Mouse (Mus musculus) hindbrain, embryonic 10.5 days (tissue): ENCODE data around the gene Col6a1. TPM values are rescaled to one million over a fixed set of nuclear protein-coding genes. Genes with fewer than 3 reads are reported as not detected.

Experiments used
- DNase-seq: peaks from one replicate; pipeline ENCODE4 v3.0.0-alpha.2; 2017; ENCODE audit warnings: low spot score
- H3K27ac ChIP-seq: fragments of 300-500 bp; sonication (generic); 2 replicates; pipeline ENCODE4 v1.5.1; 2016; ENCODE audit warnings: mild to moderate bottlenecking, moderate library complexity
- H3K27me3 ChIP-seq: fragments of 300-500 bp; sonication (generic); 2 replicates; pipeline ENCODE4 v1.6.1; 2016; ENCODE audit warnings: mild to moderate bottlenecking; ENCODE audit not compliant: poor library complexity, insufficient read depth, severe bottlenecking
- H3K36me3 ChIP-seq: fragments of 300-500 bp; sonication (generic); 2 replicates; pipeline ENCODE4 v1.6.1; 2016; ENCODE audit warnings: mild to moderate bottlenecking, moderate library complexity
- H3K4me1 ChIP-seq: fragments of 300-500 bp; sonication (generic); replicated peaks from 2 replicates; pipeline ENCODE4 v1.6.1; 2016; ENCODE audit warnings: mild to moderate bottlenecking
- H3K4me3 ChIP-seq: fragments of 300-500 bp; sonication (generic); 2 replicates; pipeline ENCODE4 v1.5.1; 2016; ENCODE audit warnings: mild to moderate bottlenecking, moderate library complexity
- H3K9me3 ChIP-seq: fragments of 300-500 bp; sonication (generic); 2 replicates; pipeline ENCODE4 v1.6.1; 2016; ENCODE audit warnings: mild to moderate bottlenecking, moderate library complexity
- WGBS: fragments of 180-500 bp; shearing (Covaris S2); methylation state at CpG from one replicate; pipeline ENCODE4 v1.1.7; 2016; 5-methylcytosine and 5-hydroxymethylcytosine counted together
- polyA plus RNA-seq: library from polyadenylated mRNA; unstranded; fragments of >200 nt; fragmentation: Nextera tagmentation; extraction: Ambion mirVana; gene quantifications from 2 replicates; pipeline ENCODE4 v1.2.1, GENCODE M21; 2016

The Col6a1 gene
- polyA plus RNA-seq, 1 experiment from 2014 or later, result 12.6 TPM

DNA sequence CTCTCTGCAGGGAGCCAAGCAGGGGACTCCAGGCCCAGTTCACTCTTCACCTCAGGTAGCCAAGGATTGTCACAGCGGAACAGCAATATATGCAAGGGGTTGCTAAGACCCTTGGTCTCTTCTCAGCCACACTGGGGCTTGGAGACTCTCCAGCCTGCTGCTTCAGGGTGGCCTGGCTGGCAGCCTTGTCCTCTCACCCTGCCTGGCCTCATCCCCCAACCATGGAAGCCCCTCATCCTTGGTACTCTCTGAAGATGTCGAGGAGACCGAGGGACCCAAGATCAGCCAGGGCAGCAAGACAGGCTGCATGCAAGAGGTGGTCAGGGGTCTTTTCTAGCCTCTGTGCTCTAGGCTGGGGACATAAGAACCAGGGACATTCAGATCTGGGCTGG, 7.7 kb upstream of the Col6a1 start:
- no peaks in the 10 kb centered on the region for H3K9me3 ChIP-seq
- H3K36me3 ChIP-seq, result no peaks in the 10 kb centered on the region
- 48% methylated on average over 3 of the region's 3 CpGs for WGBS
- no peak for DNase-seq
- peaks cover 28% of the 10 kb centered on the region for H3K4me1 ChIP-seq
- no peaks in the 10 kb centered on the region for H3K27me3 ChIP-seq
- H3K27ac ChIP-seq, result peak overlapping the region; percentile 77
- 0 out of 2 replicates have a peak overlapping the region, but pooled peaks have one; percentile 22 for H3K4me3 ChIP-seq

DNA sequence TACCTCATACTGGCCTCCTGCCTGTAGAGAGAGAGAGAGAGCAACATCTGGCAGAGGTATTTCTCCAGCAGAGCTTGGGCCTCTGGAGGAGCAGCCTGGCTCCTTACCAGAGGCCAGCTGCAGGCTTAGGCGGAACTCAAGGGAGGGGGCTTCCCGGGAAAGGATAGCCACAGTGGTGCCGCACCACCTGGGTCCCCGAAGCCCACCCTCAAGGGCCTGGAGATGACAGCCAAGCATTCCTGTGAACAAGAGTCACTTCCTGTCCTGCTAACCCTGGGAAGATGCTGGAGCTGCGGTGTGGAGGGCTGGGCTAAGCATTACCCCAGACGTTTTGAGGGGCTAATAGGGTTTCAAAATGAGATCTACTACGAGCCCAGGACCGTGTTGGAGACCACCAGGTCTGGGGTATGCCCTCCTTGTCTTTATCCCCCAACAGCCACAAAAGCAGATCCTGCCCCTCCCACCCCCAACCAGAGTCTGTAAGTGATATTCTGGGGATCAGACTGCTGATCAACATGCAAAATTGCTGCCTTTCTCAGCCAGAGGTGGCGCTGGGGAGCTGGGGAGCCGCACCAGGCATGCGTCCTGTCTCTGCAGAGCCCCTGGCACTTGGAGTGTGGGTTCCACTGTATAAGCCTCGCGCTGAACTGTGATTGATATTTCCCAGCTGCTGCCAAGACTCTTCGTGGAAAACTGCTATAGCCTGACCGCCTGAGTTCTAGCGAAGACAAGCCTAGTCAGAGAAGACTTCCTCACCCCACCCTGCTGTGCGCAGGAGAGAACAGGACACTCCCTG, 7.1 kb upstream of the Col6a1 start:
- Histone ChIP-seq H3K4me1 (peaks cover 32% of the 10 kb centered on the region), H3K9me3 (no peaks in the 10 kb centered on the region), H3K27me3 (no peaks in the 10 kb centered on the region), H3K4me3 (0 out of 2 replicates have a peak overlapping the region, but pooled peaks have one; percentile 22), H3K36me3 (no peaks in the 10 kb centered on the region), H3K27ac (peak overlapping the region; percentile 77)
- peak; percentile 82 for DNase-seq
- WGBS, result 15% methylated on average over 17 of the region's 17 CpGs

DNA sequence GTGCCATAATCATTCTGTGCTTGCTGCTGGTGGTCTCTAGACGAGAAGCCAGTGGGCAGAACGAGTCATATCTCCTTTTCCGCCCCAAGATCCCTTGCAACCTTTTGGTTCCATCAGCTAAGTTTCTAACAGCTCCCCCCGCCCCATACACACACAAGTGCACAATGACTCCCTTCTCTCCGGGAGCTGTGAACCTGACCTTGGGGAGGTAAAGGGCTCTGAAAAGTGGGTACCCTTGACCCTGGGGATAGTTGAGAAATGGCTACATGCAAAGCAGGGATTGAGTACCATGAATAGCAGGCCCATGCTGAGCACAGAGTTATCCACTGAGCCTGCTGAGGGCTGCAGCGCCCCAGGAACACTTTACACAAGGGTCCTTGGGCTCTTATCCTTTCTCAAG, 6.4 kb upstream of the Col6a1 start:
- Histone ChIP-seq H3K27ac (peak overlapping the region; percentile 77), H3K36me3 (no peaks in the 10 kb centered on the region), H3K4me3 (no peak overlapping the region), H3K4me1 (peaks cover 35% of the 10 kb centered on the region), H3K27me3 (no peaks in the 10 kb centered on the region; the same call in 1 of the 2 replicates), H3K9me3 (no peaks in the 10 kb centered on the region)
- WGBS, result 63% methylated on average over 6 of the region's 6 CpGs
- DNase-seq, result no peak

DNA sequence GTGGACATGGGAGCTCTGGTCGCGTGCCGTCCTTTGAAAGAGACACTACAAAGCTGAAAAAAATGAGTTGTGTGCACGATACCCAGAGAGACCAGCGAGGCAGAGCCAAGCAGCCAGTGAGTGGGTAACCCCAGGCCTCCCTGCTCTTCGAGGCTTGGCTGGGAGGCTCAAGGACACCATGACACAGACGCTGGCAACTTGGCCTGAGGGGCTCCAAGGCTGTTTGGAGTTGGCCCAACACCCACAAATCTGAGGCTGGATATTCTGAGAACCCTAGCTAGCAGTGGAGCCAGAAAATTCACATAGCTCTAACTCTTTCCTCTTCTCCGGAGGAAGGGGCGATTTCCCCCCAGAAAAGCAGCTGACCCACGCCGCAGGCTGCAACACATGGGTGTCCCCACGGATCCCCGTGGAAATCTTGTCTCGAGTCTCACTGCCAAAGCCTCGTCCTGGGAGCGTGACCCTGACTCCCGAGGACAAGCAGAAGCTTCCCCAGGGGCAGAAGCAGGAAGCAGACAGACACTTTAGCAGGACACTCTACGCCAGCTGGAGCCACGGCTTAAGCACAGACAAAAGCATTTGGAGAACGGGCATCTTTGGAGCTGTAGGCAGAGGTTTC, 5.8 kb upstream of the Col6a1 start:
- Histone ChIP-seq H3K27me3 (no peaks in the 10 kb centered on the region; the same call in 1 of the 2 replicates), H3K4me3 (no peak overlapping the region), H3K4me1 (peaks cover 35% of the 10 kb centered on the region), H3K36me3 (no peaks in the 10 kb centered on the region), H3K27ac (peak overlapping the region; percentile 77), H3K9me3 (no peaks in the 10 kb centered on the region)
- whole genome bisulfite sequencing, result 75% methylated on average over 20 of the region's 20 CpGs
- no peak for DNase-seq

DNA sequence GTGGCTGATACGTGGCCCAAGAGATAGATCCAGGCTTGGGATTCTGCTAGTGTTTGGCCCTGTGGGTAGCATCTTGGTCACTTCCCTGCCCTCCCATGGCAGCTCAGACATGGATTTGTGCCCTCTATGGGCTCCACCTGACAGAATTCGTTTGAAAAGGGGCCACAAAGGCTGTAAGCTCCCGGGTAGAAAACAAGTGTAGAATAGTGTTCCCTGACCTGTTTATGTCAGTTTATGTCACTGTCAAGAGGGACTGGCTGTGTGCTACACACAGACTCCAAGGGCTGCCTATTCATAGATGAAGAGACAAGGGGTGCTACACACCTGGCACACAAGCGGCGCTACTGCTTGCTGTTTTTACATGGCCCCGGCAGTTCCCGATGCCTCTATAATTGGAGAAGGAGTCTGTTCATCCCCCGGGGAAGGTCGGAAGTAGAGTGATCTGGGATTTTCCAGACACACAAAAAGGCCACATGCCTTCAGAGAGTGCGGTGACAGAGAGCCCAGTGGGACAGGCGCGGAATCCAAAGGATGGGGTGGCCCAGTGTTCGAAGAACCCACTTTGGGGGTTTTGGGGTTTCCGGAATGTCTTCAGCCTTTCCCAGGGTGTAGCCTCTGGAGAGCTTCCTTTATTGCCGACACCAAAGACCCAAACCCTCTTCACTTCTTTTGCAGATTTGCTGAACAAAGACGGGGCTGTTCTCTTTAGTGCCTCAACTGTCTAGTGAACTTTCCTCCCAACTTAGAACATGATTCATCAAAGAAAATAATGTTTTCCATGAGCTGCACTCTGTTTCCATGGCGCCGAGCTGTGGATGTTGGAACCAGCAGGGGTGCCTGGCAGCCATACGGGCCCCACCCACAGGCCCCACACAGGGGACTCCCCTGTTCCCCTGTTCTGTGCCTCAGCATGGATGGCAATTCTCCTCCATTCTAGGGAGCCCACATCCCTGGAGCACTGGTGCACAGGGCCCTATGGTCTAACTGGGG, 4.0 kb upstream of the Col6a1 start:
- H3K9me3 ChIP-seq, result no peaks in the 10 kb centered on the region
- H3K4me1 ChIP-seq, result peaks cover 44% of the 10 kb centered on the region
- H3K4me3 ChIP-seq, result no peak overlapping the region
- no peaks in the 10 kb centered on the region; the same call in 1 of the 2 replicates for H3K27me3 ChIP-seq
- WGBS, result 84% methylated on average over 19 of the region's 19 CpGs
- H3K36me3 ChIP-seq, result no peaks in the 10 kb centered on the region
- DNase-seq, result no peak
- H3K27ac ChIP-seq, result no peak overlapping the region

DNA sequence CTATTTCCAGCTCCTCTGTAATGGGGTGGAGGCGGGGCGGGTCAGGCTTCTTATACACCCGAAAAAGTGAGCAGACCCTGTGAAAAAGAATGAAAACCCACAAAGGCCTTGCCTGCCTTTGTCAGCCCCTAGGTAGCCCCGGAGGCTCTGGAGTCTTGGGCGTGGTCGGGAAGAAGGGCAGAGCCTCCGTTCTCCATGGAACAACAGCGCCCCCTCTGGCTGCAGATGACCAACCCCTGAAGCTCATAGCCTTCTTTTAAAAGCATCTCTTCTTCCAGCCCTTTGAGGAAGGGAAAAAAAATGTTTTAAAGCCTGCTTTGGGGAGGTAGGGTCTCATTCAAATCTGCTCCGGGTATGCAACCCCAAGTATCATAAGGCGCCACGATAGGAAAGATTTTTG, 2.4 kb upstream of the Col6a1 start:
- Histone ChIP-seq H3K4me3 (peak overlapping the region; percentile 23), H3K9me3 (no peaks in the 10 kb centered on the region), H3K4me1 (peaks cover 44% of the 10 kb centered on the region), H3K27me3 (no peaks in the 10 kb centered on the region; the same call in 1 of the 2 replicates), H3K36me3 (no peaks in the 10 kb centered on the region), H3K27ac (peak overlapping the region; percentile 80)
- DNase-seq, result peak; percentile 84
- 14% methylated on average over 11 of the region's 11 CpGs for WGBS

DNA sequence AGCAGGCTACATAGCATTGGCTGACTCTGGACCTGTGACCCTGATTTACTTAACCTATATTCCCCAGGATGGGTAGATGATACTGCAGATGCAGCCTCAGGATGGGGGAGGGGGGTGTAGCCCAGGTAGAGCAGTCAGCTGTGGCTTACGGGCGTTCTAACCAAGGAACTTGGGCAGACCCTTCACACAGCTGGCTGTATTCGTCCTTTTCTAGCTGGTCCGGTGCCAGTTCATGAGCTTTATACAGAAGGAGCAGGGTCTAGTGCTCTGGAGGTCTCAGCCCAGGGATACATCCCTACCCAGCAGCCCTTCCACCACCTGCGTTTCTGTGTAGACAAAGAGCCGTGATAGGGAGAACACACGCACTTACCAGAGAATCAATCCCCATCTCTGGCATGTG, 1.3 kb upstream of the Col6a1 start:
- H3K4me3 ChIP-seq, result no peak overlapping the region
- no peak for DNase-seq
- H3K4me1 ChIP-seq, result peaks cover 34% of the 10 kb centered on the region
- 85% methylated on average over 7 of the region's 7 CpGs for WGBS
- H3K27ac ChIP-seq, result peak overlapping the region; percentile 80; the same call in 1 of the 2 replicates
- H3K36me3 ChIP-seq, result 0 out of 2 replicates have a peak, but pooled peaks cover 4% of the 10 kb centered on the region
- no peaks in the 10 kb centered on the region; the same call in 1 of the 2 replicates for H3K27me3 ChIP-seq
- H3K9me3 ChIP-seq, result no peaks in the 10 kb centered on the region

DNA sequence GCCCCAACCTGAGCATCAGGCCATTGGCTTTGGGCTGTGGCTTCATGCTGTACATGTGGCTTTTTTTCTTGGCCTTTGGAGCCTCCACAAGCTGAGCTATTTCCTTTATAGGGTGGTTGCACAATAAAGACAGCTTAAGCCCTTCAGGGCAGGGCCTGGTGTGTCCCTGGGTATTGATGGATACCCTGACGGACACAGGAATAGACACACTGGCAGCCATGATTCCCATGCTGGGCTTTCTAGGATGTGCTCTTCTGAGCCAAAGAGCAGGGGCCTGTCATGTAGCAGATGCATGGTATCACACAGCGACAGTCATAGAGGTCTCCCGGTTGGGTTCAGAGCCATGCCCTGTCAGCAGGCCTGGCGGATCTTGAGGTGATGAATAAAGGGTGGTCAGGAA, 898 bp upstream of the Col6a1 start:
- no peaks in the 10 kb centered on the region; the same call in 1 of the 2 replicates for H3K27me3 ChIP-seq
- no peak for DNase-seq
- 0 out of 2 replicates have a peak, but pooled peaks cover 4% of the 10 kb centered on the region for H3K36me3 ChIP-seq
- H3K9me3 ChIP-seq, result no peaks in the 10 kb centered on the region
- H3K27ac ChIP-seq, result no peak overlapping the region
- H3K4me3 ChIP-seq, result no peak overlapping the region
- H3K4me1 ChIP-seq, result peaks cover 29% of the 10 kb centered on the region
- 93% methylated on average over 4 of the region's 4 CpGs for WGBS

DNA sequence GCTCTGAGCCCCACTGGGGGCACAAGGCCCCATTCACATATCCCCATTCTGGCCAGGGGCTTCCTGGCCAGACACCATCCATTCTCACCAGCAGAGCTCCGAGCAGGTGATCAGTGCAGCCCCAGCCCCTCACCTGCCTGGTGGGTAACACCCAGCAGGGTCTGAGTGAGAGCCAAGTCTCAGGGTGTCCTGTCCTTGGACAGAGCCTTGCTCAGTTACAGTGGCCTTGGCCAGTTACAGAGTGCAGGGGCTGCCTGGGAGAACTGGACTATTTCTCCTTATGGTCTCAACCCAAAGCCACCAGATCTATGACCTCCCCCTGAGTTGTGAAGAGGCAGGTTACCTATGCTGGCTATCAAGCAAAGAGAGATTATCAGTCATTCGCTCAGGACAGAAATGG, 871 bp downstream of the Col6a1 start:
- H3K27ac ChIP-seq, result peak overlapping the region; percentile 73
- 0 out of 2 replicates have a peak, but pooled peaks cover 4% of the 10 kb centered on the region for H3K36me3 ChIP-seq
- WGBS, result 90% methylated on average over 2 of the region's 2 CpGs
- H3K27me3 ChIP-seq, result no peaks in the 10 kb centered on the region; the same call in 1 of the 2 replicates
- H3K4me3 ChIP-seq, result no peak overlapping the region
- H3K4me1 ChIP-seq, result peaks cover 22% of the 10 kb centered on the region
- DNase-seq, result no peak
- H3K9me3 ChIP-seq, result no peaks in the 10 kb centered on the region

DNA sequence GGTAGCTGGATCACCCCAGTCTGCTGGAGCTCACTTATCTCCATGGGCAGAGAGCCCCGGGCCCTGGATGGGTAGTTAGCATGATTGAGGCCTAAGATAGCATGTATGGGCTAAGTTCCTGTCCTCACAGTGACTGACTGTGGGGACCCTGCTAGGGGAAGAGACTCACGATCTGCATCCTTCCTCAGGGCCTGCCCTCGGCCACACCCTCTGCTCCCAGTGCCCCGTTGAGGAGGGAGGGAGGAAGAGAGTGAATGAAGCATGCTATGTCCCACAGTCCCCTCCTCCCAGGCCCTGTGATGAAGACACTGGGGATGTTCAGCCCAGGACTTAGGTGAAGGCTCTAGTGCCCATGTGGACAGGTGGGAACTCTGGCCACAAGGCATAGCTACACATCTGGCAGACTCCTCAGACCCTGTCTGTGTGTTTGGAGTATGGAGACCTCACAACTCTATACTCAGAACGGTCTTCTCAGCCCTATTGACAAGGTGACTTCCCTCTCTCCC, 1.7 kb downstream of the Col6a1 start:
- H3K9me3 ChIP-seq, result no peaks in the 10 kb centered on the region
- H3K27me3 ChIP-seq, result no peaks in the 10 kb centered on the region; the same call in 1 of the 2 replicates
- peak; percentile 2 for DNase-seq
- peaks cover 22% of the 10 kb centered on the region for H3K4me1 ChIP-seq
- 0 out of 2 replicates have a peak, but pooled peaks cover 4% of the 10 kb centered on the region for H3K36me3 ChIP-seq
- H3K4me3 ChIP-seq, result no peak overlapping the region
- 63% methylated on average over 5 of the region's 5 CpGs for WGBS
- H3K27ac ChIP-seq, result no peak overlapping the region

DNA sequence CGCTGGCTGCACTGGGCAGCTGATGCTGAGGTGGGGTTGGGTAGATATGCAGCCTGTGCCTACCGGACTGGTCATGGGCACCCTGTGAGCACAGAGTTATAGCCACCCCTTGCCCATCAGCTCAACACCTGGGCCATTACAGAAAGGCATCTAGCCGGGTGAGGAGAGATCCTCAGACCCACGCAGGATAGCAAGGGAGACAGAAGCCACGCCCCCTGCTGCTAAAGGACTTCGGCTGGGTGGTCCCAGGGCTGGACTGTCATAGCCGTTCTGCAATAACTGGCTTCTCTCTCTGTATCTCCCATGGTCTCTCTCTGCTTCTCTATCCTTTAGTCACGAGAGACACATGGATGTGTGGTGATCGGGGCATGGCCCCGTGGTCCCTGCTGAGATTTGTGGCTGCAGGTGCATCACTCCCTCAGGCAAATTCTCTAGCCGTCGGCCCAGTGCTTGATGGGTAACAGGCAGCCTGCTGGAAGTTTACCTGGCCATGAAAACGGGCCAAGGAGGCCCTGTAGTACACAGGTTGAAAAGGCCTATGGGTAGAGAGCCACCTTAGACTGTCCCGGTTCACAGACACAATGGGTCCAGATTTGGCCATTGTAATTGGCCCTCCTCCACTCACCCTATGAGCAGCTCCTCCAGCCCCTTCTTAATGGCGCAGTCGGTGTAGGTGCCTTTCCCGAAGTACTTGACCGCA, 3.1 kb downstream of the Col6a1 start:
- Histone ChIP-seq H3K9me3 (no peaks in the 10 kb centered on the region), H3K36me3 (0 out of 2 replicates have a peak, but pooled peaks cover 4% of the 10 kb centered on the region), H3K4me3 (no peak overlapping the region), H3K4me1 (peaks cover 20% of the 10 kb centered on the region; the same call in 1 of the 2 replicates), H3K27me3 (no peaks in the 10 kb centered on the region; the same call in 1 of the 2 replicates), H3K27ac (no peak overlapping the region)
- 90% methylated on average over 18 of the region's 18 CpGs for WGBS
- DNase-seq, result peak; percentile 1
